Mouse (Mus musculus): ENCODE data around the gene Smarcal1.
A peak's percentile ranks its signal among the peaks of the same experiment; 100 is the strongest.

The Smarcal1 gene

DNA sequence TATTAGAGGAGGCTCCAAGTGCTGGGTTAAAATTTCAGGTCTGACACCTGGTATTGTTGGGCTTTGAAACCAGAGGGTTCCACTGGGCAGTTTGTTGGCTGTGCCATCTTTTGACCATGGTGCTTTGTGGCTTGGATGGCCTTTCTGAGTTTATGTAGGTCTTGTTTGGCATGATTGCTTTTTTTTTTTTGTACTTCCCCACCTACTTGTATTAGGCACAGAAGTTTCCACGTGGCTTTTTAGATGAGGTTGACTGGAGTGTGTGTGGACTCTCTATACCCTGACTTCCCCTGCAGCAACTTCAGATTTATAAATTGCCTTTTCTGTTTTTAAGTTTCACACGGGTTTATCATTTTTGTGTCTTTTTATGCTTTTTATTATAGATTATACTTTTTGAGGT is 5.7 kb downstream of the Smarcal1 start:
- DNase-seq (ENCODE audit: extremely low spot score, low read depth, low spot score): no peak

- DNase-seq (ENCODE audit: extremely low spot score, low read depth, low spot score): no peak
Observed at GRCm38 (mm10) chr1:72590636-72591035, 7.6 kb downstream of the Smarcal1 start.

- DNase-seq (ENCODE audit: extremely low spot score, low read depth, low spot score): no peak
Observed at GRCm38 (mm10) chr1:72592350-72592749, 9.3 kb downstream of the Smarcal1 start.

GRCm38 (mm10) chr1:72593340-72593951 is 10.4 kb downstream of the Smarcal1 start:
- no peak for DNase-seq (ENCODE audit: extremely low spot score, low read depth, low spot score)

DNA sequence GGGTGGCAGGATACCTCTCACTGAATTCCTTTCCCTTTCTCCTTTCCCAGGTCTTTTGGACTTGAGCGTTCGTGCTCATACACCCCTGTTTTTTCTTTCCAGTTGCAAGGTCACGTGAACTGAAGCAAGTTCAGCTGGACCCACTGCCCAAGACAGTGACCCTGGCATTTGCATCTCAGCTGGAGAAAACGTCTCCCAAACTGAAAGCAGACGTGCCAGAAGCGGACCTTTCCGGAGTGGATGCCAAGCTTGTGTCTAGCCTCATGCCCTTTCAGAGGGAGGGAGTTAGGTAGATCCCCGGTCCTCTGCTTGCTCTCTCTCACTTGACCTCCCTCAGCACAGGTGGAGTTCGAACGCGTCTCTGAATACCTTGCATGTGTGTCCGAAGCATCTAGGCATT is 12.6 kb downstream of the Smarcal1 start:
- no peak for DNase-seq (ENCODE audit: extremely low spot score, low read depth, low spot score)

- no peak for DNase-seq (ENCODE audit: extremely low spot score, low read depth, low spot score)
Observed at GRCm38 (mm10) chr1:72596231-72596630, 13.2 kb downstream of the Smarcal1 start.

- DNase-seq (ENCODE audit: extremely low spot score, low read depth, low spot score): no peak
Observed at GRCm38 (mm10) chr1:72599146-72600101, 16.4 kb downstream of the Smarcal1 start.

GRCm38 (mm10) chr1:72600778-72601177 is 17.7 kb downstream of the Smarcal1 start:
- no peak for DNase-seq (ENCODE audit: extremely low spot score, low read depth, low spot score)

- no peak for DNase-seq (ENCODE audit: extremely low spot score, low read depth, low spot score)
Observed at GRCm38 (mm10) chr1:72601233-72601632, 18.2 kb downstream of the Smarcal1 start.

- no peak for DNase-seq (ENCODE audit: extremely low spot score, low read depth, low spot score)
Observed at GRCm38 (mm10) chr1:72602186-72602585, 19.1 kb downstream of the Smarcal1 start.

- DNase-seq (ENCODE audit: extremely low spot score, low read depth, low spot score): no peak
Observed at GRCm38 (mm10) chr1:72602803-72603202, 19.8 kb downstream of the Smarcal1 start.

GRCm38 (mm10) chr1:72606186-72606673 is 23.2 kb downstream of the Smarcal1 start:
- no peak for DNase-seq (ENCODE audit: extremely low spot score, low read depth, low spot score)

- no peak for DNase-seq (ENCODE audit: extremely low spot score, low read depth, low spot score)
Observed at GRCm38 (mm10) chr1:72609129-72609528, 26.1 kb downstream of the Smarcal1 start.

DNA sequence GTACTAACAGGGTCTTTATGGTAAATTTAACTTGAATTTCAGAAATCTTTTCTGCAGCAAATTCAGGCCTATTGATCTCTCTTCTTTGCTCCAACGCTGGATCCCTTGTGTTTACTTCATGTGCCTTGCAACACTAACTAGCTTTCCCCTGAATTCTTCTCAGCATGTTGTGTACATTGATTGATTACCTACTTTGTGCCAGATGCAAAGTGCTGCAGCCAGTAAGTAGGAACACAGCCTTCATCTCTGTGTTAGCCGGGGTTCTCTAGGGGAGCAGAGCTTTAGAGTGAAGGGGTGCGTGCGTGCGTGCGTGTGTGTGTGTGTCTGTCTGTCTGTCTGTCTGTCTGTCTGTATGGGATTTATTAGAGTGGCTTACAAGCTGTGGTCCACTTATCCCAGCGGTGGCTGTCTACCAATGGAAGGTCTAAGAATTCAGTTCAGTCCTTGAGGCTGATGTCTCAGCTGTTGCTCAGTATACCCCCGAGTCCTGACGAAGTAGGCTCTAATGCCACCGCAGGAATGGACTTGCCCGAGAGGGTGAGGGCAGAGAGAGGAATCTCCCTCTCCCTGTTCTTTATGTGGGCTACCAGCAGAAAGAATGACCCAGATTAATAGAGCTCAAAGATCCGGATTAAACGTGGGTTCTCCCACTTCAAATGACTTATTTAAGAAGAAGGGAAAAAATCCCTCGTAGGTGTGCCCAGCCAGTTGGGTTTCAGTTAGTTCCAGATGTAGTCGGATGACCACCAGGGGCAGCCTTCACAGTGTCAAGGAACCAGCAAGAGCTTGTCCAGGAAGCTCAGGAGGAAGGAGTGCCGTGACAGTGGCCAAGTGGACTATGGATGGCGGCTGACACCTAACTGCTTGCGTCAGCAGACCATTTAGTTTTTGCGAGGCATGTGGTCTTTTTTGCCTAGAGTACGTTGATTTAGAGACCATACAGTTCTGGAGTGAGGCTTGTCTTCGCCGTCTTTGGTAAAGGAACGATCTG is 27.1 kb downstream of the Smarcal1 start:
- no peak for DNase-seq (ENCODE audit: extremely low spot score, low read depth, low spot score)

DNA sequence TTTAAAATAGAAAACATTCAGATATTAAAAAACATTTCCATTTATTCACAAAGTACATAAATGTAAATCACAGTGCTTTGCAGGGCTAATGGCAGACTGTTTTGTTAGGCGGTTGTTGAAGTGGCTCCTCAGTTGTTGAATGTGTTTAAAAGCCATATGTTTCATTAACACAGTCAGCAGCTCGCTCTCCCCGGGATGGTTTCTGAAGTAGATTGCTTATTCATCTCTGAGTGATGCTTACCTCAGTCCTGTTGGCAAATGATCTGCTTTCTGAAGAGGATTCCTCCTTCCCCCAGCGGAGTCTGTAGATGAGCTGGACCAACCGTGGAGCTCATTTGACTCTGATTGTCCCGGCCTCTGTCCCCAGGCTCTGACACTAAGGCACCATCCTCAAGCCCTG is 29.1 kb downstream of the Smarcal1 start:
- DNase-seq (ENCODE audit: extremely low spot score, low read depth, low spot score): no peak

DNA sequence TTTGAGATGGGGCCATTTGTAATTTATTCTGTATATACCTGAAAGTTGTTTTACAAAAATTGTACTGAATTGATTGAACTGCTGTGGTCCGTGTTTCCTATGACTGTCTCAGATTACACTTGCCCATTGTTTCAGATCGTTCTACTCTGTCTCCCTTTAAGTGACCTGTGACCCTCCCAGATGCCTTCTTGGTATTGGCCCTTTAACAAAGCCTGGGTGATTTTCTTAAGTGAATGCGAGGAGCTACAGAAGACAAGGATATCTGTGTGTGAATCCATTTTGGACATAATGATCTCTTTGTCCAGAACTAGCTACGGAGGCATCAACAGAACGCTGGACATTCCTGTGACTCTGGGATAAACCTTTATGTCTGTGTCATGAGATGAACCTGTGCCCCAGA is 52.2 kb downstream of the Smarcal1 start:
- DNase-seq (ENCODE audit: extremely low spot score, low read depth, low spot score): no peak

DNA sequence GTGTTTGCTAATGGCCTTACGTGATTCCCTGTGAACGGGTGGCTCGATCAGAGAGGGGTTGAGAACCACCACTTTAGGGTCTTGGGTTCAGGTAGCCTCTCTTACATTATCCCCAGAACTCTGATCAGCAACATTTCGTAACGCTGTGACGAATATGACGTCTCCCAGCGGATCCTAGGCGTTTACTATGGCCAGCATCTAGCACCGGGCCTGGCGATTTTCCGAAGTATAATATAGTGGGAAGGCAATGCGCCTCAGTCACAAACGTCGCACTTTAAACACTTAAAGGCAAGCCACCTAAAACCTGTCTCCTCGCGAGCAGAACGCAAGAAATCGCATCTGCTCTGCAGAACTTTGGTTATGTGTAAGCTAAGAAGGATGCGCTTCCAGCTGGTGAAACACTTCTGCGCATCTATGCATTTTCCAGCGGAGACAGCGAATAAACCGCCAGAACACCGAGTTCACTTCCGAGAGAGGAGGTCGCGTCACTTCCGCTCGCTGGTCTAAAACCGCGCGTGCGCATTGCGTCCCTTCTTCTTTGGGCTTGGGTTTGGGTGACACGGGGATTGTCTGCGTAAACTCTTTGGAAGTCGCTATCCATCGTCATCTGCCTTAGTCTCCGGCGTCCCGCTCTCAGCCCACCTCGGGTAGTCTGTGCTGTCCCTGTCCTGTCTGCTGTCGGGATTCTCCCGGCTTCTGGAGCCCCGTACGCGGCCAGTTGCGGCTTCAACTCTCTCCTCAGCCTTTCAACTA is 57.8 kb downstream of the Smarcal1 start:
- peak; percentile 14 for DNase-seq (ENCODE audit: extremely low spot score, low read depth, low spot score)

DNA sequence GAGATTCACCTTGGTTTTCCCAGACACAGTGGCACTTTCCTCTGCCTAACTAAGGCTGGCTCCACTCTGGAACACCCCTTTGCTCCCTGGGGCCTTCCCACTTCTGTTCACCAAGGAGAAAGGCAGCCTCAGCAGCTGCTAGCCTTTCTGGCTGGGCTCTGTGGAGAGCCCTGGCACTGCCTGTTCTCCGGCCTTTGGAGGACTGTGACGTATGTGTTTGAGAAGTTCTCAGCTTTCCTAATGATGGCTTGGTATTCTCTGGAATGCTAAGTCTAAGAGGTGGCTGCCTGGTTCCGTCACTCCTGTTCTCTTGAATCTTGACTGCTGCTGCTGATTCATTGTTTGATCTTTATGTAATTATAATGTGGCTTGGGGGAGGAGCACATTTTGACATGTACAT is 90.0 kb downstream of the Smarcal1 start:
- no peak for DNase-seq (ENCODE audit: extremely low spot score, low read depth, low spot score)
